Mouse (Mus musculus) olfactory bulb, adult 2 months (tissue): Measurements from ENCODE around the gene Ntm.

Experiments
- CTCF ChIP-seq: fragments of 200-500 bp; IDR thresholded peaks from 2 replicates; pipeline ENCODE4 v1.5.1; 2012; ENCODE audit warnings: low read depth, mild to moderate bottlenecking, low read length, moderate library complexity; ENCODE audit not compliant: insufficient read depth
- POLR2A ChIP-seq: fragments of 200-500 bp; IDR thresholded peaks from 2 replicates; pipeline ENCODE4 v1.6.1; 2012; ENCODE audit warnings: mild to moderate bottlenecking, low read depth, low read length, moderate library complexity; ENCODE audit not compliant: insufficient read depth

DNA sequence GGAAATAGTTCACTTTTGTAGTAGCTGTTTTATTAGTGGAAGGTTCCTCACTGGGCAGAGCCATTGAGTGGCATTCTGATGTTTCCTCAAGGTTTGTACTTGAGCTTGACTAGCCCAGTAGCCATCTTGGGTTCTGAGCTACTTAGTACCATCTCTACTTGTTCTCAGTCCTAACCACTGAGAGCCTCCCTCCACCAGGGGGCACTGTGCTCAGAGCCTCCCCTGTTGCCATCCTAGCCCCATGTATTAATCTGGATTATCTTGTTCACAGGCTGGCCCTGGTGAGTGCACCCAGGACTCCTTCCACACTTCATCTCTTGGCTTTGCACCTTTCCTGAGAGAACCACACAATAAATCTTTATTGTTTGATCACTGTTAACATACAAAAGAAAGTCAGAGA is 555.0 kb downstream of the Ntm start:
- TF ChIP-seq CTCF (no peak), POLR2A (no peak)
